Mouse (Mus musculus): Measurements from ENCODE around the gene Negr1. TPM values are rescaled to one million over a fixed set of nuclear protein-coding genes. Genes with fewer than 3 reads are reported as not detected.

Negr1 gene
- polyA plus RNA-seq (2014; fragmentation: Nextera tagmentation; extraction: Ambion mirVana): 5.3 and 5.9 TPM in 2 replicates

DNA sequence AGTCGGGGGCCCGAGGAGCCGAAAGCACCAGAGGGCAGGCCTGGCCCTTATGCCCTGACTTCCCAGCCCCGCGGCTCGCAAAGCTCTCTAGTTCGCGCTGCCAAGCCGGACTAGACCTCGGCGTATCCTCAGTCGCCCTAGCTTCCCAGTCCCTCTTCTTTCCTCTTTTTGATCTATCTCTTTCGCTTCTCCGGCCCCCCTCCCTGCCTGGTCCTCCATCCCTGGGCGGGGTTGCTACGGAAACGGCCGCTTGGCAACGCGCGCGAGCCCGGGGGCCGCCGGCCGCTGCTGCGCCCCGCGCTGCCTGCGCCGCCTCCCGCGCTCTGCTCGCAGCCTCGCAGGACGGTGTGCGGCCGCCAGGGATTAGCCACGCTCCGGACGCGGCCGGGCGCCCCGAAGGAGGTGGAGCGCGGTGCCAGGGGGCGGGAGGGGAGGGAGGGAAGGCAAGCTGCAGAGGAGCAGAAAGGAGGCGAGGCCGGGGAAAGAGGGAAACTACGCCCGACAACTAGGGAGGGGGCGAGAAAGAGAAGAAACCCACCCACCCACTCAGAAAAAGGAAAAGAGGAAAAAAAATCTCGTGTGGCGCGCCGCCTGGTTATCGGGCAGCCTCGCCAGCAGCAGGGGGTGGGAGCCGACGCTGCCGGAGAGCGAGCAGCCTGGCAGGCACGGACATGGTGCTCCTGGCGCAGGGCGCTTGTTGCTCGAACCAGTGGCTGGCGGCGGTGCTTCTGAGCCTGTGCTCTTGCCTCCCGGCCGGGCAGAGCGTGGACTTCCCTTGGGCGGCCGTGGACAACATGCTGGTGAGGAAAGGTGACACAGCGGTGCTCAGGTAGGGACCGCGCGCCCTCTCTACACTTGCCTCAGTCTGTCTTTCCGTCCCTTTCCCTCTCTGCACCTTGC, at the start of gene Negr1:
Gene Negr1 (plus strand): TSS at position 271 of the 900 bp plus-strand sequence.
- Histone ChIP-seq H3K4me2 (ENCODE audit: low read depth, low read length, severe bottlenecking) (peak within 1 kb of the TSS; percentile 90), H3K9me3 (ENCODE audit: control insufficient read depth, low read length) (no peaks in the 10 kb centered on the region), H3K4me3 (ENCODE audit: low read depth, low read length) (peak within 1 kb of the TSS; percentile 58)

DNA sequence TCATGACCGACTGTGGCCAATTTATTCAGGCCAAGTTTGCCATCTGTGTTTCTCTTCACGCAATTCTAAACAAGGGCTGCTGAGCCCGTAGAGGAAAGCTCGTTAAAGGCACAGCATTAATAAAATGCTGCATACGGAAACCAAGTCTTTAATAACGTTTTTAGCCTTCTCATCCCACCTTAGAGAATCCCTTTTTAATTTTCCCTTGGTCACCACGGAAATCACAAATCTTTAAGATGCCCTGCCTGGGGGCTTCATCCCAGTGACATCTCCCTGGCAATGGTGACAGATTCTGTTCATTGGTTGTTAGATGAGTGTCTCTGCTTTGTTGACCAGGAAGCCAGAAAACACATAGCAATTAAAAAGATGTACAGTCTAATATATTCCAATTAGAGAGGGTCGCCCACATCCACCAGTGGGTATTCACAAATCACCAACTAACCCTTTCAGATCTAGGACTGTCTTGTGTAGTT, 35.1 kb upstream of the Negr1 start:
- Histone ChIP-seq H3K27ac (ENCODE audit: low read depth, low read length) (no peak overlapping the region), H3K4me1 (replicated peaks; ENCODE audit: control insufficient read depth, insufficient read depth, low read length) (no peaks in the 10 kb centered on the region), H3K4me2 (ENCODE audit: low read depth, low read length, severe bottlenecking) (no peak overlapping the region), H3K36me3 (ENCODE audit: control insufficient read depth, insufficient read depth, low read length) (no peaks in the 10 kb centered on the region), H3K9ac (ENCODE audit: low read length) (no peak overlapping the region), H3K4me3 (ENCODE audit: low read depth, low read length) (no peak overlapping the region), H3K9me3 (ENCODE audit: control insufficient read depth, low read length) (no peaks in the 10 kb centered on the region), H3K27me3 (ENCODE audit: control insufficient read depth, insufficient read depth, low read length) (no peaks in the 10 kb centered on the region)
- peak; percentile 72 for ATAC-seq (replicated peaks; ENCODE audit: low FRiP score)
- 41% methylated on average over 8 of the region's 8 CpGs for WGBS
- no peak for DNase-seq (ENCODE audit: low spot score)

More for the DNA sequence above, at the start of gene Negr1:
- Histone ChIP-seq H3K36me3 (ENCODE audit: control insufficient read depth, insufficient read depth, low read length) (no peaks in the 10 kb centered on the region), H3K4me1 (replicated peaks; ENCODE audit: control insufficient read depth, insufficient read depth, low read length) (no peaks in the 10 kb centered on the region), H3K9ac (ENCODE audit: low read length) (peak within 1 kb of the TSS; percentile 67), H3K27me3 (ENCODE audit: control insufficient read depth, insufficient read depth, low read length) (no peaks in the 10 kb centered on the region), H3K27ac (ENCODE audit: low read depth, low read length) (peak within 1 kb of the TSS; percentile 87)
- ATAC-seq (replicated peaks; ENCODE audit: low FRiP score) (peak; percentile 87), DNase-seq (ENCODE audit: low spot score) (peak; percentile 88)
- under 1% methylated on average over 74 of the region's 79 CpGs for WGBS

DNA sequence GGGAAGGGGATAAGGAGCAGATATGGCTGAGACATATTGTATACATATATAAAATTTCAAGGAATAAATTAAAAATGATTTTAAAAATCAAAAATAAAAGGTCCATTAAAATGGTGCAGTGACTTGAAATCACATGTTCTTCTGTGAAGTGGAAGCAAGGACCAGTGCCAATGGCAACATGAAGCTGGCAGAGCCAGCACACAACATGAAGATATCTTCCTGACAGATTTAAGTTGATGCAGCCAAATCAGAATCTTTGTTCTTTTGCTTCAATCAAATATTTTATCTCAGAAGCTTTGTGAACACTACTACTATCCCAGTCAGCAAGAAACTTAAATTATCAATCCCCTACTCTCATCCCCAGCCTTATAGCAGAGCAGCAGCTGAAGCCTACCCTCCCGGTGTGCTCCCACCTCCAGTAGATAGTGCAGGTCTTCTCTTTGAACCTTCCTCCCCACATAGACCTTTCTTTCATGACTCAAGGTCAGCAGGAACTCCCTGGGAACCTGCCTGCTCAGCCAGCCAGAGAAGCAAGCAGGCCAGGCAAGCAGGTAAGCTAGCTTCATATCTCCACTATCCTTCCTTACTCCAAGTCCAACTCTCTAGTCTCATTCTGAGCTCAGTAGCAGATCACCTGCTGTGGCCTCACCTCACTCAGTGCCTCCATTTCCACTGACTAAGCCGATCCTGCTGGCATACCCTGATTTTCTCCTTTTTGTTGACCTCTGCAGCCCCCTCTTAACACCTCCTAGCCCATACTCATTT, 34.2 kb upstream of the Negr1 start:
- no peak overlapping the region for H3K27ac ChIP-seq (ENCODE audit: low read depth, low read length)
- H3K4me2 ChIP-seq (ENCODE audit: low read depth, low read length, severe bottlenecking): no peak overlapping the region
- no peak for ATAC-seq (replicated peaks; ENCODE audit: low FRiP score)
- no peak overlapping the region for H3K4me3 ChIP-seq (ENCODE audit: low read depth, low read length)
- no peaks in the 10 kb centered on the region for H3K36me3 ChIP-seq (ENCODE audit: control insufficient read depth, insufficient read depth, low read length)
- H3K4me1 ChIP-seq (replicated peaks; ENCODE audit: control insufficient read depth, insufficient read depth, low read length): no peaks in the 10 kb centered on the region
- WGBS: 80% methylated on average over 2 of the region's 2 CpGs
- no peak overlapping the region for H3K9ac ChIP-seq (ENCODE audit: low read length)
- H3K27me3 ChIP-seq (ENCODE audit: control insufficient read depth, insufficient read depth, low read length): no peaks in the 10 kb centered on the region
- no peaks in the 10 kb centered on the region for H3K9me3 ChIP-seq (ENCODE audit: control insufficient read depth, low read length)
- no peak for DNase-seq (ENCODE audit: low spot score)

DNA sequence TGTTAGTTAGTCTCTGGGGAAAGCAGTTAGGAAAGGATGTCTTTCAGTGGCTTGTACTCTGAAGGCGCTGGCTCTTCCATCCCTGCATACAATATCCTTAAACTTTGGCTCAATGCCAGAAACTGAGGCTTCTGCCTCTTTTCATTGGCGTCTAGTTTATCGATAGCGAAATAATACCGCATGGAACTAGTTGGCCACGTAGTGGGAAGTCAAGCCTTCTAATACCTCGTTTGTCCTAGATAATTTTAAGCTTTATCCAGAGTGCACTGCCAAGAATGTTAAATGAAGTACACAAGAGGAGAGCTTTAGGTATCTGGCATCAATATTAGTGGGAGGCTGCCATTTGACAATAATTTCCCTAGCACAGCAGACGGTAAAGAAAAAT, 2.2 kb upstream of the Negr1 start:
- DNase-seq (ENCODE audit: low spot score) (no peak), ATAC-seq (replicated peaks; ENCODE audit: low FRiP score) (no peak)
- no peaks in the 10 kb centered on the region for H3K36me3 ChIP-seq (ENCODE audit: control insufficient read depth, insufficient read depth, low read length)
- peak overlapping the region; percentile 67 for H3K4me2 ChIP-seq (ENCODE audit: low read depth, low read length, severe bottlenecking)
- H3K27me3 ChIP-seq (ENCODE audit: control insufficient read depth, insufficient read depth, low read length): no peaks in the 10 kb centered on the region
- H3K4me1 ChIP-seq (replicated peaks; ENCODE audit: control insufficient read depth, insufficient read depth, low read length): no peaks in the 10 kb centered on the region
- peak overlapping the region; percentile 58; the same call in 1 of the 2 replicates for H3K4me3 ChIP-seq (ENCODE audit: low read depth, low read length)
- 16% methylated on average over 8 of the region's 8 CpGs for WGBS
- H3K9me3 ChIP-seq (ENCODE audit: control insufficient read depth, low read length): no peaks in the 10 kb centered on the region
- no peak overlapping the region for H3K27ac ChIP-seq (ENCODE audit: low read depth, low read length)
- H3K9ac ChIP-seq (ENCODE audit: low read length): no peak overlapping the region

DNA sequence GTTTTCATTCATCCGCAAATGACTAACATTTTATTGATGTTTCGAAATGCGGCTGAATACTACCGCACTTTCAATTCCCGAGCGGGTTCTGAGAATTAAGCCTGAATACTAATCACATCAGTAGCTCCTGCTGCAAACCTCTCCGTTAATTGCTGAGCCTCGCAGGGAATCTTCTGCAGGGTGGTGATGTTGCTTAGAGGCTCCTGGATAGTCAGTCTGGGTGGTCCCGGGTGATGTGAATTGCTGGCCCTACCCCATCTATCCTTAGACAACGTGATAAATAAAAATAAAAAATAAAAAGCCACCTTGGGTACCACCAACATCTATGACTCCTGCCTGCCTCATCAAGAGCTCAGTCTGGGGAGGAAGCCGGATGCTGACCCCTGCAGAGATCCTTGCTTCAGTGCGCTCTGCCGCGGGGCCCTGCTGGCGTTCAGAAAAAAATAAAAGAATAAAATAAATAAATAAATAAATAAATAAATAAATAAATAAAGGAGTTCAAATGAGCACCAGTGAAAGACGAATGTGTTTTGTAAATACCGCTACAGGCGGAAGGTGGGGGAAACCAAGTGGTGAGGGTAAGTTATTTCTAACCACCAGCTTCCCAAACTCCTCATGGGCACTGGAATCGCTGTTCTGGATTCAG, 1.6 kb upstream of the Negr1 start:
- Histone ChIP-seq H3K27ac (ENCODE audit: low read depth, low read length) (no peak overlapping the region), H3K9ac (ENCODE audit: low read length) (peak overlapping the region; percentile 63; the same call in 1 of the 2 replicates), H3K4me1 (replicated peaks; ENCODE audit: control insufficient read depth, insufficient read depth, low read length) (no peaks in the 10 kb centered on the region), H3K27me3 (ENCODE audit: control insufficient read depth, insufficient read depth, low read length) (no peaks in the 10 kb centered on the region), H3K36me3 (ENCODE audit: control insufficient read depth, insufficient read depth, low read length) (no peaks in the 10 kb centered on the region), H3K9me3 (ENCODE audit: control insufficient read depth, low read length) (no peaks in the 10 kb centered on the region), H3K4me3 (ENCODE audit: low read depth, low read length) (peak overlapping the region; percentile 58), H3K4me2 (ENCODE audit: low read depth, low read length, severe bottlenecking) (peak overlapping the region; percentile 67)
- WGBS: 2% methylated on average over 19 of the region's 19 CpGs
- DNase-seq (ENCODE audit: low spot score) (peak; percentile 58), ATAC-seq (replicated peaks; ENCODE audit: low FRiP score) (peak; percentile 18)

DNA sequence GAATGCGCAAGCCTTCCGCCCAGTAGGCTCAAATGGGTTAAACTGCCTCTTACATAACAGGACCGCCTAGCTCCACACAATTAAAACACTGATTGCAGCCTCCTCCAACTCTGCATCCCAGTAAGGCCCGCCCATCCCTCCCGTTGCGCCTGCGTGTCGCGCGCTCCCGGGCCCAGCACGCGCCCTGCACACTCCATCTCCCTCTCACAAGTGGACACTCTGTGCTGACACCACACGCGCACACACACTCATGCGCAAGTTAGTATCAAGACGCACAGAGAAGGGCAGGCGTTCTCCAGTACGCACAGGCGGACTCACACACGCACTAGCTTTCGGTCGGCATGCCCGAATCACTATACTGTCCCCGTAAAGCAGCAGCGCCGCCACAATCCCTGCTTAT, 828 bp upstream of the Negr1 start:
- no peaks in the 10 kb centered on the region for H3K9me3 ChIP-seq (ENCODE audit: control insufficient read depth, low read length)
- H3K27ac ChIP-seq (ENCODE audit: low read depth, low read length): peak overlapping the region; percentile 87
- H3K4me1 ChIP-seq (replicated peaks; ENCODE audit: control insufficient read depth, insufficient read depth, low read length): no peaks in the 10 kb centered on the region
- WGBS: under 1% methylated on average over 25 of the region's 27 CpGs
- H3K27me3 ChIP-seq (ENCODE audit: control insufficient read depth, insufficient read depth, low read length): no peaks in the 10 kb centered on the region
- peak overlapping the region; percentile 63 for H3K9ac ChIP-seq (ENCODE audit: low read length)
- no peaks in the 10 kb centered on the region for H3K36me3 ChIP-seq (ENCODE audit: control insufficient read depth, insufficient read depth, low read length)
- ATAC-seq (replicated peaks; ENCODE audit: low FRiP score) (peak; percentile 87), DNase-seq (ENCODE audit: low spot score) (peak; percentile 91)
- H3K4me2 ChIP-seq (ENCODE audit: low read depth, low read length, severe bottlenecking): peak overlapping the region; percentile 67
- H3K4me3 ChIP-seq (ENCODE audit: low read depth, low read length): peak overlapping the region; percentile 58

DNA sequence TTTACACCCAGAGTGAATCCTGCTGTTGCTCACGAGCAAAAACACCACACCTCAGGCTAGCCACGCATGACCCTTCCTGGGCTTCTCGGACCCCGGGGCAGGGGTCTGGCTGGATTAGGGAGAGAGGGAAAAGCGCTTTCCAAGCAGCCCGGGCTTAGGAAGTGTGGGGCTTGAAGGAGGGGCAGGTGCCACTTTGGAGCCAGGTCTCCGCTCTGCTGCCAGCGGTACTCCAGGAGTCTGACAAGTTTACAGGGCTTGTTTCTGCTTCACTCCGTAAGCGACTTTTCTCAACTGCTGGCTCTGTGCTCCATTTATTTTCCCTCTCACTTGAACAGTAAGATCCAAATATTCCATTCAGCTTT, 811 bp downstream of the Negr1 start:
- no peak for DNase-seq (ENCODE audit: low spot score)
- WGBS: under 1% methylated on average over 10 of the region's 10 CpGs
- no peaks in the 10 kb centered on the region for H3K27me3 ChIP-seq (ENCODE audit: control insufficient read depth, insufficient read depth, low read length)
- peak overlapping the region; percentile 58 for H3K4me3 ChIP-seq (ENCODE audit: low read depth, low read length)
- no peaks in the 10 kb centered on the region for H3K4me1 ChIP-seq (replicated peaks; ENCODE audit: control insufficient read depth, insufficient read depth, low read length)
- no peaks in the 10 kb centered on the region for H3K36me3 ChIP-seq (ENCODE audit: control insufficient read depth, insufficient read depth, low read length)
- H3K9ac ChIP-seq (ENCODE audit: low read length): peak overlapping the region; percentile 67
- no peak for ATAC-seq (replicated peaks; ENCODE audit: low FRiP score)
- H3K27ac ChIP-seq (ENCODE audit: low read depth, low read length): no peak overlapping the region
- H3K4me2 ChIP-seq (ENCODE audit: low read depth, low read length, severe bottlenecking): peak overlapping the region; percentile 90
- H3K9me3 ChIP-seq (ENCODE audit: control insufficient read depth, low read length): no peaks in the 10 kb centered on the region

DNA sequence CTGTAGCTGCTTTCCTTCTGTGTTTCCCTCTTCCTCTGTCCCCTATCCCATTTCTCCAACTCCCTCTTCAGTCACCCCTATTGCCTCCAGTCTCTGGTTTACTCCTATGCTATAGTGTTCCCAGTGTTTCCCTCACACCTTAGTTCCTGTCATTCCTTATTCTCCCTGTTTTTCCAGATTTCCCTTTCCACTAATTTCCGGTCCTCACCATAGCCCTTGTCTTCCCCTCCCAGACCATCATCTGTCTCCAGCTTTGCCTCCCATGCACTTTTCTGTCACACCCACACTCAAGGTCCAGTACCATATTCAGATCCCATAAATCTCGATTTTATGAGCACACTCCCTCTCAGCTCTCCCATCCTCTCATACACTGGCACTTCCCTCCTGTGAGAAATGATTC, 1.2 kb downstream of the Negr1 start:
- no peaks in the 10 kb centered on the region for H3K27me3 ChIP-seq (ENCODE audit: control insufficient read depth, insufficient read depth, low read length)
- ATAC-seq (replicated peaks; ENCODE audit: low FRiP score) (no peak), DNase-seq (ENCODE audit: low spot score) (no peak)
- no peak overlapping the region; the same call in 1 of the 2 replicates for H3K9ac ChIP-seq (ENCODE audit: low read length)
- peak overlapping the region; percentile 58 for H3K4me3 ChIP-seq (ENCODE audit: low read depth, low read length)
- H3K4me2 ChIP-seq (ENCODE audit: low read depth, low read length, severe bottlenecking): peak overlapping the region; percentile 90
- no peaks in the 10 kb centered on the region for H3K36me3 ChIP-seq (ENCODE audit: control insufficient read depth, insufficient read depth, low read length)
- no peaks in the 10 kb centered on the region for H3K9me3 ChIP-seq (ENCODE audit: control insufficient read depth, low read length)
- WGBS: 25% methylated on average over 2 of the region's 2 CpGs
- H3K4me1 ChIP-seq (replicated peaks; ENCODE audit: control insufficient read depth, insufficient read depth, low read length): no peaks in the 10 kb centered on the region
- H3K27ac ChIP-seq (ENCODE audit: low read depth, low read length): no peak overlapping the region
